ENCODE assay signal across 19 mouse cellular contexts in genomic region chr17:3336161-3336739, GRCm38 (mm10). TPM values are rescaled to one million over a fixed set of nuclear protein-coding genes. Genes with fewer than 3 reads are reported as not detected.
A peak's percentile ranks its signal among the peaks of the same experiment; 100 is the strongest.
DNase-seq lines count a peak whose midpoint lies in the region; ATAC-seq and TF ChIP-seq lines count a peak whose summit lies in the region.
"Had no signal": no experiment of that assay in that cellular context is flagged by ENCODE, and none has a peak within 500 bp of the region (broad histone marks: within the 10 kb centered on the region; RNA-seq: fewer than 3 reads in every experiment).

No protein-coding gene starts in this region.

- ATAC-seq in hindbrain, embryonic 16.5 days, result no peak
- ATAC-seq in hindbrain, embryonic 14.5 days (ENCODE audit: low FRiP score), result no peak
- ATAC-seq in midbrain, postnatal 0 days (ENCODE audit: low FRiP score), result no peak
- ATAC-seq in Patski, result peak; percentile 78
- ATAC-seq: inflammation-experienced regulatory T-cells, adult 6 months; lung, postnatal 0 days had no signal

- peaks cover 10% of the 10 kb centered on the region for H3K4me1 ChIP-seq in hindbrain, embryonic 16.5 days (ENCODE audit: control insufficient read depth, insufficient read depth, low read depth, low read length)
- peaks cover 11% of the 10 kb centered on the region for H3K4me1 ChIP-seq in hindbrain, embryonic 14.5 days (replicated peaks; ENCODE audit: control insufficient read depth, insufficient read depth, low read length)
- H3K4me1 ChIP-seq in midbrain, postnatal 0 days (ENCODE audit: insufficient read depth, low read length), result no peaks in the 10 kb centered on the region
- H3K4me1 ChIP-seq in midbrain, embryonic 10.5 days, result peaks cover 9% of the 10 kb centered on the region

- POLR2A ChIA-PET in Patski (lab: Charles Lee), result interaction anchor here (0.9 kb wide), 1 partner anchor 15 kb away, joined by 3 read pairs; no protein-coding TSS in a partner anchor

- intact Hi-C loops in left cerebral cortex, postnatal 25 days (cut with DNase I), result no loop called here

- H3K27ac ChIP-seq in hindbrain, embryonic 16.5 days (ENCODE audit: low read depth, low read length), result peak overlapping the region; percentile 21; the same call in 1 of the 2 replicates
- H3K27ac ChIP-seq in hindbrain, embryonic 14.5 days, result no peak overlapping the region
- peak overlapping the region; percentile 47 for H3K27ac ChIP-seq in midbrain, postnatal 0 days (ENCODE audit: low read depth, low read length)
- no peak overlapping the region for H3K27ac ChIP-seq in midbrain, embryonic 10.5 days (replicated peaks)
- H3K27ac ChIP-seq: embryonic facial prominence, embryonic 15.5 days; forebrain, embryonic 10.5 days; heart, embryonic 13.5 days had no signal

- TF ChIP-seq CTCF in midbrain, postnatal 0 days (IDR thresholded peaks at IDR 0.05), result no peak
- TF ChIP-seq CTCF in Patski (IDR thresholded peaks at IDR 0.05), result no peak

- WGBS in hindbrain, embryonic 16.5 days, result 81% methylated on average over 7 of the region's 7 CpGs
- 83% methylated on average over 7 of the region's 7 CpGs for WGBS in hindbrain, embryonic 14.5 days
- 83% methylated on average over 7 of the region's 7 CpGs for WGBS in midbrain, postnatal 0 days
- WGBS in midbrain, embryonic 10.5 days, result 87% methylated on average over 7 of the region's 7 CpGs

- in situ Hi-C loops in Patski (cut with MboI; ENCODE audit: low pct_unique_long_range_greater_than_20kb), result no loop called here

- H3K4me2 ChIP-seq in hindbrain, embryonic 16.5 days (ENCODE audit: low read length), result no peak overlapping the region
- H3K4me2 ChIP-seq in hindbrain, embryonic 14.5 days (replicated peaks), result no peak overlapping the region
- H3K4me2 ChIP-seq in midbrain, postnatal 0 days (ENCODE audit: low read depth, low read length, poor library complexity, severe bottlenecking), result no peak overlapping the region
- H3K4me2 ChIP-seq: embryonic facial prominence, embryonic 15.5 days; heart, embryonic 13.5 days had no signal

- H3K36me3 ChIP-seq in hindbrain, embryonic 16.5 days (ENCODE audit: control insufficient read depth, insufficient read depth, low read length), result no peaks in the 10 kb centered on the region
- H3K36me3 ChIP-seq in hindbrain, embryonic 14.5 days (replicated peaks; ENCODE audit: control insufficient read depth, insufficient read depth), result no peaks in the 10 kb centered on the region
- no peaks in the 10 kb centered on the region for H3K36me3 ChIP-seq in midbrain, postnatal 0 days (ENCODE audit: insufficient read depth, low read length)
- no peaks in the 10 kb centered on the region for H3K36me3 ChIP-seq in midbrain, embryonic 10.5 days
- H3K36me3 ChIP-seq: embryonic facial prominence, embryonic 15.5 days; forebrain, embryonic 10.5 days; G1E; heart, embryonic 13.5 days had no signal

- no peak overlapping the region for H3K9ac ChIP-seq in hindbrain, embryonic 16.5 days (ENCODE audit: low read depth, low read length)
- no peak overlapping the region for H3K9ac ChIP-seq in hindbrain, embryonic 14.5 days
- H3K9ac ChIP-seq in midbrain, postnatal 0 days (replicated peaks; ENCODE audit: low read length, poor library complexity, severe bottlenecking), result no peak overlapping the region
- H3K9ac ChIP-seq: embryonic facial prominence, embryonic 15.5 days; heart, embryonic 13.5 days had no signal

- H3K4me3 ChIP-seq in hindbrain, embryonic 16.5 days (ENCODE audit: low read length), result no peak overlapping the region
- H3K4me3 ChIP-seq in hindbrain, embryonic 14.5 days (replicated peaks; ENCODE audit: low read length), result no peak overlapping the region
- H3K4me3 ChIP-seq in midbrain, postnatal 0 days (ENCODE audit: low read depth, low read length), result no peak overlapping the region
- no peak overlapping the region for H3K4me3 ChIP-seq in midbrain, embryonic 10.5 days
- H3K4me3 ChIP-seq: embryonic facial prominence, embryonic 15.5 days; forebrain, embryonic 10.5 days; heart, embryonic 13.5 days had no signal

- CTCF ChIA-PET in Patski (lab: Charles Lee), result interaction anchor here (0.7 to 1.5 kb wide), 7 partner anchors 8 to 83 kb away, joined by 3 to 4 read pairs (median 3); partner anchors contain the start of gene Tiam2

- no peak for DNase-seq in hindbrain, embryonic 14.5 days (ENCODE audit: low spot score)
- no peak for DNase-seq in midbrain, postnatal 0 days (ENCODE audit: low spot score)
- no peak for DNase-seq in midbrain, embryonic 10.5 days (ENCODE audit: low spot score)
- DNase-seq in Patski (ENCODE audit: low read depth, low spot score), result peak; percentile 58
- DNase-seq in urinary bladder, postnatal 4 days (ENCODE audit: low spot score in 2 of 2), result no peak
- DNase-seq in left cerebral cortex, postnatal 25 days (ENCODE audit: low spot score in 2 of 2), result no peak
- DNase-seq: adrenal gland, postnatal 36 days; cerebellum, adult 11-12 months; kidney, adult 8-10 months; liver; midbrain, embryonic 14.5 days; thymus, postnatal 14 days had no signal

- H3K27me3 ChIP-seq in hindbrain, embryonic 16.5 days (replicated peaks; ENCODE audit: control insufficient read depth, insufficient read depth, low read length), result no peaks in the 10 kb centered on the region
- H3K27me3 ChIP-seq in hindbrain, embryonic 14.5 days (ENCODE audit: control insufficient read depth, insufficient read depth, low read length), result no peaks in the 10 kb centered on the region
- H3K27me3 ChIP-seq in midbrain, postnatal 0 days (ENCODE audit: insufficient read depth, low read length), result no peaks in the 10 kb centered on the region
- H3K27me3 ChIP-seq in midbrain, embryonic 10.5 days (ENCODE audit: low read depth, poor library complexity, severe bottlenecking), result no peaks in the 10 kb centered on the region
- H3K27me3 ChIP-seq in Patski, result no peaks in the 10 kb centered on the region
- H3K27me3 ChIP-seq: embryonic facial prominence, embryonic 15.5 days; heart, embryonic 13.5 days had no signal

- no peaks in the 10 kb centered on the region for H3K9me3 ChIP-seq in hindbrain, embryonic 16.5 days (ENCODE audit: control insufficient read depth, low read length)
- no peaks in the 10 kb centered on the region for H3K9me3 ChIP-seq in hindbrain, embryonic 14.5 days (ENCODE audit: control insufficient read depth, low read length)
- H3K9me3 ChIP-seq in midbrain, postnatal 0 days (ENCODE audit: low read length), result no peaks in the 10 kb centered on the region
- H3K9me3 ChIP-seq in midbrain, embryonic 10.5 days (replicated peaks), result no peaks in the 10 kb centered on the region
- H3K9me3 ChIP-seq: embryonic facial prominence, embryonic 15.5 days; forebrain, embryonic 10.5 days; G1E; heart, embryonic 13.5 days had no signal

RNA-seq across cellular contexts. Expression of gene Tiam2, which starts 9.9 kb away (rescaled TPM):
- polyA plus RNA-seq in hindbrain, embryonic 16.5 days (2015; fragmentation: Nextera tagmentation; extraction: Ambion mirVana), result 3.6 and 7.5 TPM in 2 replicates
- polyA plus RNA-seq in hindbrain, embryonic 14.5 days (2014; fragmentation: Nextera tagmentation; extraction: Ambion mirVana), result 5.2 and 6.3 TPM in 2 replicates
- 5.2 and 6.9 TPM in 2 replicates for total RNA-seq in midbrain, postnatal 0 days (2014; rRNA removed)
- polyA plus RNA-seq in midbrain, postnatal 0 days (2015; fragmentation: Nextera tagmentation; extraction: Ambion mirVana), result 1.7 TPM in 2 replicates
- polyA plus RNA-seq in midbrain, embryonic 10.5 days (2016; fragmentation: Nextera tagmentation; extraction: Ambion mirVana), result 2.9 and 3.0 TPM in 2 replicates
- polyA plus RNA-seq in Patski (2021), result 13.8 TPM
- 10 to 100 TPM; 83.6 to 93.5 TPM for total RNA-seq in left cerebral cortex, postnatal 25 days (2021)
- polyA plus RNA-seq: G1E had no signal

Comparison
In these comparisons a context has a peak if more than half of its experiments do, and no peak if none do; other contexts are left out.
1. H3K27ac ChIP-seq: peak in hindbrain, embryonic 16.5 days (single experiment) and midbrain, postnatal 0 days (single experiment); none in hindbrain, embryonic 14.5 days (single experiment) and midbrain, embryonic 10.5 days (single experiment).